Mouse (Mus musculus): ENCODE results near the gene Actl10.

The Actl10 gene

GRCm38 (mm10) chr2:154551476-154551875, at the start of gene Actl10:
TSS of gene Actl10 (plus strand) at chr2:154551776.
- DNase-seq, result no peak

GRCm38 (mm10) chr2:154507076-154507475, 44.5 kb upstream of the Actl10 start:
- DNase-seq, result no peak

- DNase-seq, result peak in 1 of 2 experiments; percentile 27
Measured at GRCm38 (mm10) chr2:154507566-154508283, 43.9 kb upstream of the Actl10 start.

GRCm38 (mm10) chr2:154508450-154508849, 43.1 kb upstream of the Actl10 start:
- DNase-seq, result no peak

DNA sequence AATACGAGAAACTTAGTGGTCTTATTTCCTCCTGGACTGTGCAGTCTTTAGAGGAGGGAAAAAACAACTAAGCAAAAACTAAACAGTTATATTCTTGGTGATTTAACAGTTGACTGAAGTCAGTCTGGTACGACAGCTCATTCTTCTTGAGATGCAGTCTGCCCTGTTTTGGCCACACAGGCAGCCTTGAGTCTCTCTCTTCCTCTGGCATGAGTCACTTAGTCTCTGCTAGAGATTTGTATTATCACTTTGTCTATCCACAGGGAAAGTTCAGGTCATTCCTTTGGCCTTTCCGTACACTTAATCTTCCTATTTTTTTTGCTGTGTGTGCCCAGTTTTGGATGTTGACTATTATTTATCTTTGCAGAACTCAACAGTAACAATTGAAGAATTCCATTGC, 41.4 kb upstream of the Actl10 start:
- no peak for DNase-seq

- no peak for DNase-seq
Measured at GRCm38 (mm10) chr2:154516944-154517343, 34.6 kb upstream of the Actl10 start.

DNA sequence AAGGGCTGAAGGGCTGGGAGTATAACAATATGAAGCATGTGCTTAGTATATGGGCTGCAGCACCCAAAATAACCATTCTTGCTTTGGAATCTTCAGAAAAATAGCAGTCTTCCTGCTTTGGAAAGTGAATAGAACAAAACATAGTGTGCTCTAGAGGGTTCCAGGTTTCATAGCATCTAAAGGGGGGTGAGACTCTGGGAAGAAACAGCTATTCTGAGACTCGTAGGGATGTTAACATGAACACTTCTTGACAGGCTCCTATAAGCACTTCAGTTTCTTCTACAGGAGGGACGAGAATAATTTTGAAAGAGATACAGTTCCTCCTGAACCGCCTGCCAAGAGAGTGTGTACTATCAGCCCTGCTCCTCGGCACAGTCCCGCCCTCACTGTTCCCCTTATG, 34.2 kb upstream of the Actl10 start:
- no peak for DNase-seq

- no peak for DNase-seq
Measured at GRCm38 (mm10) chr2:154521449-154521848, 30.1 kb upstream of the Actl10 start.

GRCm38 (mm10) chr2:154522334-154522733, 29.2 kb upstream of the Actl10 start:
- DNase-seq, result no peak

DNA sequence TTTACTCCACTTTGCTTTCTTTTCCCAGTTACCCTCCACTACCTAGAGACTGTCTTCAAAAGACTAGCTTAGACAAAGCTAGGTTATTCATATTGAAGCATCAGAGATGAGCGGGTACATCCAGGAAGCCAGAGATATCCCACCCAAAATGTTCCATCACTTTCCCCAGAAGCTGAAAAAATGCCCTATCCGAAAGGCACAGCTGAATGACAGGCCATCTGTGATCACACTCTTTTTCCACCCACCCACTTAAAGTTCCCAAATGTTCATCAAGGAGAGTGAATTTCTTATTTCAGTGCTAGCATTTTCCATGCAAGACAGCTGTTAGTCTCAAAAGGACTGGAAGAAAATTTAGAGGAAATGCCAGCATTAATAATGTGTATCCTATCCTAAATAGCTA, 26.3 kb upstream of the Actl10 start:
- DNase-seq, result no peak

DNA sequence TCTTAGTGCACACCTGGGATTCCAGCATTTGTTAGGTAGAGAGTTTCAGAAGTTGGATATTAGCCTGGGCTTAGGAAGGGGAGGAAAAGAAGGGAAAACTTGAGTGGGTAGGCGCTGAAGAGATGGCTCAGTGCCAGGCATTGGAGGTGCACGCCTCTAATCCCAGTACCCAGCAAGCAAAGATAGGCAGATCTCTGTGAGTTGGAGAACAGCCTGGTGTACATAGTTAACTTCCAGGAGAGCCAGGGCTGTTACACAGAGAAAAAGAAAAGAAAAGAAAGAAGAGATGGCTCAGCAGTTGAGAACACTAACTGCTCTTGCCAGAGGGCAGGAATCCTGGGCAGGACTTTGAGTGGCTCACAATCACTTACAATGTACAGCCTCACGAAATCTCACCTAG, 25.0 kb upstream of the Actl10 start:
- DNase-seq, result no peak

DNA sequence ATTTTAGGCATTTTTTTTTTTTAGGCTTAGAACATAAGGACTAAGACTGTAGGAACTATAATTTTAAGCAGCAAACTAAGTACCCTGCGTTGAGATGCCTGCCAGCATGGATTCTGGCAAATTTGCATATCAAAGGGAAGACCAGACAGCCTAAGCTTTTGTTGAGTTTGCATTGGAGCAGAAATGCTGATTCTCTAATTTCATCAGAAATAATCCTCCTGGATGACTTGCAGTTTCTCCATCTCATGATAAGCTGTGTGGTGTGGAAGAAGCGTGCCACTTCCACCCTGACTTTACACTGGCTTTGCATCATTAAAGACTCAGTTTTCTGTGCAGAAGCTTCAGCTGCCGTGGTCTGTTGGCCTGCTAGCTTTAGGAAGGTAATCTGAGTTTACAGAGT, 18.7 kb upstream of the Actl10 start:
- no peak for DNase-seq

GRCm38 (mm10) chr2:154534704-154535270, 16.8 kb upstream of the Actl10 start:
- DNase-seq, result no peak

- DNase-seq, result no peak
Measured at GRCm38 (mm10) chr2:154538310-154538709, 13.3 kb upstream of the Actl10 start.

DNA sequence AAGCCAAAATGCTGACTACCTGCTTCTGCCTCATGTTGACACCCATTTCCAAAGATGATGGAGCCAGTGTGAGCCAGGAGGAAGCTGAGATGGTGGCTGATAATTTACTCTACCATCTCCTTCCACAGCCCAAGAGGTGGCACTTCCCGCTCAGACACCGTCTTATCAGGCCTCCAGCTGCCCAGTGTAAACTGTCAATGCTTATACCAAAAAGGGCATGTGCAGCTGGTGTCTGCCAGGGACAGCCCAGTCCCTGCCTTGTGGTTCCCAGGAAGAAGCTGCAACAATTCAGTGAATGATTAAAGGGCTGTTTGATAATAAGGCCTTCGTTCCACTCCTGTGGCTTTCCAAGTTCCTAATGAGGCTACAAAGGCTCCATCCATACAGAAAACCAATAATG, 12.9 kb upstream of the Actl10 start:
- no peak for DNase-seq

- peak in 1 of 2 experiments; percentile 61 for DNase-seq
Measured at GRCm38 (mm10) chr2:154539720-154540119, 11.9 kb upstream of the Actl10 start.

DNA sequence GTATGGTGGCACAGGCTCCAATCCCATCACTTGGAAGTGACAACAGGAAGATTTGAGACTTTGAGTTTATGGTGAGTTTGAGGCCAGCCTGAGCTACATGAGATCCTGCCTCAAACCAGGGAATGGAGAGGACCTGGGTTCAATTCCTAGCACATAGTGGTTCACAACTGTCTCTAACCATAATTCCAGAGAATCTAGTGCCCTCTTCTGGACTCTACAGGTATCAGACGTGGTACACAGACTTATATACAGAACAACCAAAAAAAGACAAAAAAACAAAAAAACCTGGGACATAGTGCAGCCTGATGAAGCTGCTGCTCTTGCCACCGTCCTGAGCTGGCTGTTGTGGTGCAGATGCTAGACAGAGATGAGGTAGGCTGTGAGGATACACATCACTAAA, 9.9 kb upstream of the Actl10 start:
- no peak for DNase-seq

- DNase-seq, result no peak
Measured at GRCm38 (mm10) chr2:154543567-154544347, 7.8 kb upstream of the Actl10 start.

DNA sequence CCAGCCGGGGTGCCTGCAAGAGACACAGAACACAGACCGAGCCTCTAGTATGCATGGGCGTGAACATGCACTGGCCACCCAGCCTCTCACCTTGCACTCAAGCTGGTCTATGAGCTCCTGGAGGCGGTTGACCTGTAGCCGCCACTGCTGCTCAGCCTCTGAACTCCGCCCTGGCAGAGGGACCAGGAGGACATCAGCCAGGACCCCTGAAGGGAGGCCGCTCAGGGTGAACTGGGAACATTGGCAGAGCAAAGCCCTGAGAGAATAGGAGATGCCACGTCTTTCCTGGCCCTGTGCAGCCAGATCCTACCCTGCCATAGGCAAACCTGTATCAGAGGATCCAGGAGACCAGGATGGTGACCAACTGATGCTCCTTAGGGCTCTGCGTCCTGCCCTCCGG, 4.9 kb upstream of the Actl10 start, which contains the start of gene 1700003F12Rik:
1700003F12Rik (plus strand) TSS at position 375 of the 400 bp plus-strand sequence.
- DNase-seq, result no peak

- DNase-seq, result peak; percentile 41 to 57
Measured at GRCm38 (mm10) chr2:154548688-154549087, 2.9 kb upstream of the Actl10 start.

DNA sequence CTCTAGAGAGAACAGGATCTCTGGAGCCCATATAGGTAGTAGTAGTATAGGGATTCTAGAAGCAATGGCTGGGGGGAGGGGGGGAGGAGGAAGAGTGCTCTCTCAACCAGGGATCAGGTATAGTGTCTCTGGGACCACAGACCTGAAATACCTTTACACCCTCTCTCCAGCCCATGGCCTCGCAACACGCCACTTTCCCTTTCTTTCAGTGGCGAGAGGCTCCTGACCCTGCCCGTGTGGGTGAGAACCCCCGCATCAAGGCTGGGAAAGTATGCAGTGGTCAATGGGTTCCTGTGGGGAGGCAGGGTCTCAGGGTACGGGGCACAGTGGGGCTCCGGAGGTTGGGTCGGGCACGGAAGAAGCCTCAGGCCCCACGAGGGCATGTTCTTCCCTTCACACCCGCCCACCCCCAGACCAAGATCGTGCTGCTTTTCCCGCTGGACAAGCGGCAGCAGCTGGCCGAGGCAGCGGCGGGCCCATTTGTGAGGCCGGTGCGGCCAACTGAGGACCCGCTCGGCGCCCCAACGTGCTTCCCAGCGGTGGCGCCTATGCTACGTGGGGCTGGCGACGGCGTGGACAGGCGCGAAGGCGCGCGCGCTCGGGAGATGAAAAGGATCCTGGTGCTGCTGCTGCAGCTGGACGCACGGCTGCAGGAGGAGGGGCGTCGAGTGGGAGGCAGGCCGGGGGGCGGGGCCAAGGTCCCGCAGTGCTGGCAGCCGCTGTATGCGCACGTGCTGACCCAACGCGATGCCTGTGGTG, 2.3 kb upstream of the Actl10 start:
- DNase-seq, result peak; percentile 77 to 85

DNA sequence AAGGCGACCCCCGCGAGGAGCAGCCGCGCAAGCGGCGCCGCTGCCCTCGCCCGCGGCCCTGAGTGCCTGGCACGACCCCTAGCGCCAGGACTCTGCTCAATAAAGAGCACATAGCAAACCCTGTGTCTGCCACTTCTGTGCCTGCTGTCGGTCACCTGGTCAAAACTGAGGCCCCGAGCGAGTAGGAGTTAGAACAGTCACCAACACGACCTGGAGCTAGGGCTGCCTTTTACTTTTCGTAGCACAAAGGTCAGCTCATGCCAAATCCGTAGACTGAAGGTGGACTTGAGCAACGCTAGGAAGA, 1.7 kb upstream of the Actl10 start:
- DNase-seq, result no peak

DNA sequence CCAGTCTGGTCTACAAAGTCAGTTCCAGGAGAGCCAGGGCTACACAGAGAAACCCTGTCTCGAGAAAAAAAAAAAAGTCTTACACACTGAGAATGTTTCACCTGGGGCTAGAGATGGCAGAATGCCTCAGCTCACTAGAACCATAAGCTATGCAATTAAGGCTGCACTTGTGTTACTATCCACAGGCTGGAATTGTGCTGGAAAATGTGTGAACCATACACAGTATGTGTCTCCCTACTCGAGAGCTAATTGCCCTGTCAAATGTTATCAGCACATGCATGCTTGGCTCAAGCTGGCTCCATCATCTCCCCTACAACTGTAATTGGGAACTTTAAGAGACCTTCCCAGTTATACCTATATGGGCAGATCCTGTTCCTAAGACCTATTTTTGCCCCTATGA, 639 bp upstream of the Actl10 start:
- DNase-seq, result no peak
